Mouse (Mus musculus) right cerebral cortex, postnatal 14 days (tissue): ENCODE data around the gene Tbc1d13.
"Not testable (repeated sequence)": the region's sequence is repeated elsewhere in the genome, so short reads cannot be mapped to it uniquely, and the experiment has no call there.

Source experiments
- DNase-seq: peaks from one replicate; pipeline ENCODE4 v3.0.0; 2022

The Tbc1d13 gene

GRCm38 (mm10) chr2:30131240-30131639 lies 2.3 kb upstream of the Tbc1d13 start:
- DNase-seq = not testable (repeated sequence)

- no peak for DNase-seq
These were observed 539 bp upstream of the Tbc1d13 start for GRCm38 (mm10) chr2:30132801-30133612.

- DNase-seq = no peak
These were observed 799 bp downstream of the Tbc1d13 start for GRCm38 (mm10) chr2:30134378-30134711.

- DNase-seq = no peak
These were observed 1.5 kb downstream of the Tbc1d13 start for GRCm38 (mm10) chr2:30134928-30135620.

- DNase-seq = no peak
These were observed 2.9 kb downstream of the Tbc1d13 start for GRCm38 (mm10) chr2:30136458-30136857.

- not testable (repeated sequence) for DNase-seq
These were observed 6.5 kb downstream of the Tbc1d13 start for GRCm38 (mm10) chr2:30140021-30140420.

GRCm38 (mm10) chr2:30144436-30144835 lies 10.9 kb downstream of the Tbc1d13 start:
- no peak for DNase-seq

GRCm38 (mm10) chr2:30147466-30147865 lies 13.9 kb downstream of the Tbc1d13 start:
- DNase-seq = no peak

- no peak for DNase-seq
These were observed 18.3 kb downstream of the Tbc1d13 start for GRCm38 (mm10) chr2:30151840-30152239.

- DNase-seq = no peak
These were observed 19.1 kb downstream of the Tbc1d13 start for GRCm38 (mm10) chr2:30152616-30153015.

- DNase-seq = not testable (repeated sequence)
These were observed 26.3 kb downstream of the Tbc1d13 start for GRCm38 (mm10) chr2:30159871-30160270.

- DNase-seq = no peak
These were observed 28.3 kb downstream of the Tbc1d13 start for GRCm38 (mm10) chr2:30161809-30162208.

- DNase-seq = no peak
These were observed 30.9 kb downstream of the Tbc1d13 start for GRCm38 (mm10) chr2:30164340-30164932.

- no peak for DNase-seq
These were observed 33.1 kb downstream of the Tbc1d13 start for GRCm38 (mm10) chr2:30166677-30167076.

- peak; percentile 90 for DNase-seq
These were observed 37.9 kb downstream of the Tbc1d13 start, which contains the start of gene Endog for GRCm38 (mm10) chr2:30171371-30171996. Gene Endog, plus strand, starts transcription at chr2:30171493.

GRCm38 (mm10) chr2:30171997-30172382 lies 38.4 kb downstream of the Tbc1d13 start:
- DNase-seq = no peak

- no peak for DNase-seq
These were observed 40.1 kb downstream of the Tbc1d13 start for GRCm38 (mm10) chr2:30173541-30174240.

GRCm38 (mm10) chr2:30175897-30176296 lies 42.4 kb downstream of the Tbc1d13 start:
- no peak for DNase-seq

- no peak for DNase-seq
These were observed 43.0 kb downstream of the Tbc1d13 start for GRCm38 (mm10) chr2:30176561-30176960.

- peak; percentile 98 for DNase-seq
These were observed 44.4 kb downstream of the Tbc1d13 start, which contains the start of gene Spout1 for GRCm38 (mm10) chr2:30177700-30178675. Gene Spout1, minus strand, starts transcription at chr2:30178459.

- not testable (repeated sequence) for DNase-seq
These were observed 45.2 kb downstream of the Tbc1d13 start for GRCm38 (mm10) chr2:30178711-30179110.
